Mouse (Mus musculus) myocyte (in vitro differentiated cells): ENCODE measurements around the gene Lpin1. TPM values are rescaled to one million over a fixed set of nuclear protein-coding genes. Genes with fewer than 3 reads are reported as not detected.

Experiments
- H3K27me3 ChIP-seq: one replicate; pipeline ENCODE4 v1.6.1; 2011; ENCODE audit not compliant: control insufficient read depth, insufficient read depth, insufficient read length
- H3K36me3 ChIP-seq: one replicate; pipeline ENCODE4 v1.6.1; 2011; ENCODE audit not compliant: control insufficient read depth, insufficient read depth
- H3K4me2 ChIP-seq: one replicate; pipeline ENCODE4 v1.6.1; 2011; ENCODE audit warnings: low read depth, control low read depth
- H3K4me3 ChIP-seq: one replicate; pipeline ENCODE4 v1.5.1; 2011; ENCODE audit warnings: mild to moderate bottlenecking, control low read depth, moderate library complexity
- H3K79me2 ChIP-seq: one replicate; pipeline ENCODE4 v1.6.1; 2011; ENCODE audit not compliant: control insufficient read depth, insufficient read depth
- H3ac ChIP-seq: one replicate; pipeline ENCODE4 v1.6.1; 2011; ENCODE audit not compliant: control insufficient read depth, insufficient read length
- CEBPB ChIP-seq: IDR thresholded peaks from 2 replicates; pipeline ENCODE4 v1.6.1; 2011; ENCODE audit warnings: mild to moderate bottlenecking, moderate library complexity; ENCODE audit not compliant: poor library complexity, insufficient read depth, severe bottlenecking
- E2F4 ChIP-seq: IDR thresholded peaks from one replicate; pipeline ENCODE4 v1.6.1; 2011; ENCODE audit warnings: mild to moderate bottlenecking, control low read depth, moderate library complexity; ENCODE audit not compliant: insufficient read depth
- MAX ChIP-seq: IDR thresholded peaks from one replicate; pipeline ENCODE4 v1.6.1; 2011; ENCODE audit warnings: low read depth, mild to moderate bottlenecking, control low read depth
- MYOD1 ChIP-seq, 3 experiments: IDR thresholded peaks; one replicate each; pipeline ENCODE4 v1.6.1; 2011; ENCODE audit warnings: control low read depth in 2 of 3, low read depth in 2 of 3, mild to moderate bottlenecking in 2 of 3, moderate library complexity in 1 of 3; ENCODE audit not compliant: insufficient read length in 2 of 3, control insufficient read depth in 1 of 3
- MYOG ChIP-seq, 3 experiments: IDR thresholded peaks; one replicate each; pipeline ENCODE4 v1.6.1; 2011; ENCODE audit warnings: control low read depth in 2 of 3, low read depth in 2 of 3, mild to moderate bottlenecking in 2 of 3; ENCODE audit not compliant: insufficient read length in 2 of 3, control insufficient read depth in 1 of 3, insufficient read depth in 1 of 3
- POLR2A ChIP-seq: IDR thresholded peaks from one replicate; pipeline ENCODE4 v1.6.1; 2011; ENCODE audit warnings: low read depth, mild to moderate bottlenecking, control low read depth, moderate library complexity; ENCODE audit not compliant: insufficient read length
- POLR2AphosphoS2 ChIP-seq: IDR thresholded peaks from one replicate; pipeline ENCODE4 v1.6.1; 2011; ENCODE audit warnings: low read depth, control low read depth; ENCODE audit not compliant: insufficient read length
- REST ChIP-seq: IDR thresholded peaks from one replicate; pipeline ENCODE4 v1.6.1; 2011; ENCODE audit warnings: mild to moderate bottlenecking, control low read depth, moderate library complexity; ENCODE audit not compliant: insufficient read depth, insufficient read length
- SRF ChIP-seq: IDR thresholded peaks from one replicate; pipeline ENCODE4 v1.6.1; 2011; ENCODE audit warnings: low read depth; ENCODE audit not compliant: control insufficient read depth, insufficient read length
- TCF12 ChIP-seq: IDR thresholded peaks from one replicate; pipeline ENCODE4 v1.6.1; 2011; ENCODE audit warnings: mild to moderate bottlenecking, control low read depth; ENCODE audit not compliant: poor library complexity, insufficient read depth, severe bottlenecking
- TCF3 ChIP-seq: IDR thresholded peaks from one replicate; pipeline ENCODE4 v1.6.1; 2011; ENCODE audit warnings: low read depth, control low read depth; ENCODE audit not compliant: insufficient read length
- USF1 ChIP-seq: IDR thresholded peaks from one replicate; pipeline ENCODE4 v1.6.1; 2011; ENCODE audit warnings: low read depth, mild to moderate bottlenecking, control low read depth, moderate library complexity
- polyA plus RNA-seq: library from polyadenylated mRNA; unstranded; fragments of >200 nt; fragmentation: generic; extraction: Trizol; gene quantifications from one replicate; pipeline ENCODE4 v1.2.1, GENCODE M21; 2012; ENCODE audit warnings: missing spikeins

Gene Lpin1
- polyA plus RNA-seq, 1 experiment: 4.6 TPM

DNA sequence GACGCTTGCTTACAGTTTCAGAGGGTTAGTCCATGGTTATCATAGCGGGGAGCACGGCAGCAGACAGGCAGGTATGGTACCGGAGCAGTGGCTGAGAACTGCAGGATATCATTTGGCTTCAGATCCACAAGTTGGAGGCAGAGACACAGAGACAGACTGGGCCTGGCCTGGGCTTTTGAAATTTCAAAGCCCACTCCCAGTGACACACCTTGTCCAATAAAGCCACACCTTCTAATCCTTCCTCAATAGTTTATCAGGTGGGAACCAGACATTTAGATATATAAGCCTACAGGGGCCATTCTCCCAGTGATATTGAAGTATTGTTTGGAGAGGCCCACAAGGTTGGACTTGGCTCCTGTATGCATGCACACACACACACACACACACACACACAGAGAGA is 8.5 kb downstream of the Lpin1 start:
- no peak for TF ChIP-seq MAX
- TF ChIP-seq USF1: no peak
- no peak for TF ChIP-seq POLR2AphosphoS2
- TF ChIP-seq MYOG (IDR thresholded peaks at IDR 0.05; ENCODE audit: control insufficient read depth in 1 of 3, insufficient read depth in 1 of 3, insufficient read length in 2 of 3, low read depth in 2 of 3): no peak
- TF ChIP-seq SRF: no peak
- no peak for TF ChIP-seq MYOD1 (IDR thresholded peaks at IDR 0.05; ENCODE audit: control insufficient read depth in 1 of 3, insufficient read length in 2 of 3, low read depth in 2 of 3)
- no peak for TF ChIP-seq POLR2A
- no peak for TF ChIP-seq TCF12
- TF ChIP-seq CEBPB: no peak
- no peak for TF ChIP-seq TCF3
- TF ChIP-seq E2F4: no peak
- TF ChIP-seq REST: no peak
- Histone ChIP-seq H3K4me2 (no peak overlapping the region), H3K4me3 (no peak overlapping the region), H3ac (no peak overlapping the region), H3K79me2 (no peaks in the 10 kb centered on the region), H3K27me3 (peaks cover 14% of the 10 kb centered on the region), H3K36me3 (no peaks in the 10 kb centered on the region)

DNA sequence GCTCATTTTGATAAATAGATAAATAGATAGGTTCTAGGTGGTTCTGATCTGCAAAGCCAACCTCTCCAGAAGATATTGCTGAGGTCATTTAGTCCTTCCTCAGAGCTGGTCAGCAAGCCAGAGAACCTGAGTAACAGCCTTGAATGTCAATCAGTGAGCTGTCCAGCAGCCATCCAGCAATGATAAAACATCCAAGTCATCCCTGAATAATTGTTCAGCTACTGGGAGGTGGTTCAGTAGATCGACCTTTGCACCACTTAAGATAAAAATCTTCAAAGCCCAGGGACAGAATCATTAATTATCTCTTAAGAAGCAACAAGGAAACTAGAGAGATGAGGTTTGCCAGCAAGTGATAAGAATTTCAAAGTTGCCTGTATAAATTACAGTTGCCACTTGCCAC is 10.4 kb downstream of the Lpin1 start:
- H3K79me2 ChIP-seq: no peaks in the 10 kb centered on the region
- no peak overlapping the region for H3K4me2 ChIP-seq

DNA sequence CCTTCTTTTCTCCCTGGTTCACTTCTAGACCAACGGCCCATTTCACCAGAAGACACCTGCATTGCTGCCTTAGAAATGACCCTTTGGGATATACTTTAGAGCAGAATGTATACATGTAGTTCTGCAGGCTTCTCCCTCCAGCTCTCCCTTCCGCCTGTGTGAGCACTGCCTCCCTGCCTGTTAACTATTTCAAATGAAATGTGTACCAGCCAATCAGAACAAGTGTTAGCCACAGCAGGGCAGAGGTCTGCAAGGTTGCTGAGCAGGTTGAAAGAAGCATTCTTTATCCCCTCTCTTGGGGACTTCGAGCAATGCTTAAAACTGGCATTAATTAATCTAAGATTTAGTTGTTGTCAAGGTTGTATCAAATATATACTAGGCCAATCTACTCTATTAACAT is 11.4 kb downstream of the Lpin1 start:
- Histone ChIP-seq H3K4me3 (no peak overlapping the region), H3K4me2 (no peak overlapping the region), H3K36me3 (no peaks in the 10 kb centered on the region), H3K79me2 (no peaks in the 10 kb centered on the region), H3ac (no peak overlapping the region), H3K27me3 (peaks cover 4% of the 10 kb centered on the region)
- no peak for TF ChIP-seq REST
- no peak for TF ChIP-seq MAX
- no peak for TF ChIP-seq USF1
- TF ChIP-seq MYOD1 (IDR thresholded peaks at IDR 0.05; ENCODE audit: control insufficient read depth in 1 of 3, insufficient read length in 2 of 3, low read depth in 2 of 3): no peak
- TF ChIP-seq E2F4: no peak
- no peak for TF ChIP-seq CEBPB
- no peak for TF ChIP-seq SRF
- TF ChIP-seq TCF3: no peak
- no peak for TF ChIP-seq POLR2A

More for the DNA sequence above, 10.4 kb downstream of the Lpin1 start:
- H3K36me3 ChIP-seq: no peaks in the 10 kb centered on the region
- peaks cover 10% of the 10 kb centered on the region for H3K27me3 ChIP-seq
- H3K4me3 ChIP-seq: no peak overlapping the region
- TF ChIP-seq E2F4: no peak
- TF ChIP-seq TCF3: no peak
- TF ChIP-seq SRF: no peak
- TF ChIP-seq MYOD1 (IDR thresholded peaks at IDR 0.05; ENCODE audit: control insufficient read depth in 1 of 3, insufficient read length in 2 of 3, low read depth in 2 of 3): no peak
- TF ChIP-seq POLR2AphosphoS2: no peak
- H3ac ChIP-seq: no peak overlapping the region

DNA sequence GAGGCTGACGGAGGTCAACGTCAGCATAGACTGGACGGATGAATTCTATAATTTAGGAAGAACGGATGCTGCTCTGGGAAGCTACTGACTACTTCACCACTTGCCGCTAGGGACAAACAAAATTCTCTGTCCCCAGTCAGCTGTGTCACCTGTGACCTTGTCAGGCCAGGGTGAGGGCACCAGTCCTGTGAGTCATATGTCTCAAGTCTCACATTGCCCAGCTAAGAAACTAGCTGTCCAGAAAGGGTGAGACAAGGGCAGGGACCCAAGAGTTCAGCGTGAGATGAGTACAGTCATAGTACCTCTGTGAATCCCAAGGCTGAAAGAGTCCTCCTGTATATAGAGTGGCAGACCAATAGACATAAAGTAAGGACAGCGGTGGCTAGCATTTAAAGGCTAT is 17.0 kb downstream of the Lpin1 start:
- H3ac ChIP-seq: no peak overlapping the region
- no peak for TF ChIP-seq TCF3
- no peak for TF ChIP-seq MAX
- TF ChIP-seq USF1: no peak
- TF ChIP-seq CEBPB: no peak
- no peak for TF ChIP-seq MYOG (IDR thresholded peaks at IDR 0.05; ENCODE audit: control insufficient read depth in 1 of 3, insufficient read depth in 1 of 3, insufficient read length in 2 of 3, low read depth in 2 of 3)
- TF ChIP-seq POLR2A: no peak
- no peak for TF ChIP-seq E2F4
- no peak for TF ChIP-seq REST
- TF ChIP-seq POLR2AphosphoS2: no peak
- no peak for TF ChIP-seq SRF

DNA sequence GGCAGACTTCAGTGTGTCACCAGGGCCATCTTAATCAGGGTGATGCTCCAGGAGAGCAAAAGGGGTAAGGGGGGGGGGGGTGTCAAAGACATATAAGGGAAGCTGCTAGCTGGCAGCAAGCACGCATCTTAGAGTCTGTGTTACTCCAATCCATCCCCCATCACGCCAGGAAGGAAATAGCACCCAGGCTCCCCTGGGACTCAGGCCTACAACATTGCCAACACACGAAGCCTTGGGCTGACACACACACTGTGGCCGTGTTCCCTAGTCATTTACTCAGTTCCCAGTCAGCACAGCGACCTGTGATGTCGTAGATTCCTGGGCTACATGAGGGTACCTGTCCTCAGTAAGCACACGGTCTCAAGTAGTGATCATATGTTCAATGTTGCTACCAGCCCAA is 17.8 kb downstream of the Lpin1 start:
- TF ChIP-seq TCF12 (no peak), CEBPB (no peak), TCF3 (no peak), MYOD1 (IDR thresholded peaks at IDR 0.05; ENCODE audit: control insufficient read depth in 1 of 3, insufficient read length in 2 of 3, low read depth in 2 of 3) (no peak), REST (no peak), MYOG (IDR thresholded peaks at IDR 0.05; ENCODE audit: control insufficient read depth in 1 of 3, insufficient read depth in 1 of 3, insufficient read length in 2 of 3, low read depth in 2 of 3) (no peak), USF1 (no peak), SRF (no peak), POLR2AphosphoS2 (no peak), E2F4 (no peak), POLR2A (no peak), MAX (no peak)
- Histone ChIP-seq H3K79me2 (no peaks in the 10 kb centered on the region), H3ac (no peak overlapping the region), H3K36me3 (no peaks in the 10 kb centered on the region), H3K27me3 (no peaks in the 10 kb centered on the region), H3K4me2 (no peak overlapping the region), H3K4me3 (no peak overlapping the region)

More for the DNA sequence above, 17.0 kb downstream of the Lpin1 start:
- H3K27me3 ChIP-seq: no peaks in the 10 kb centered on the region
- no peak overlapping the region for H3K4me2 ChIP-seq
- H3K79me2 ChIP-seq: no peaks in the 10 kb centered on the region
- no peak overlapping the region for H3K4me3 ChIP-seq
- H3K36me3 ChIP-seq: no peaks in the 10 kb centered on the region
